Mouse (Mus musculus) cortical plate, adult 2 months (tissue): ENCODE results near the gene Rsf1.

Experiments used
- CTCF ChIP-seq: fragments of 200-500 bp; IDR thresholded peaks from 2 replicates; pipeline ENCODE4 v1.5.1; 2011; ENCODE audit warnings: mild to moderate bottlenecking, control low read depth, low read length; ENCODE audit not compliant: insufficient read depth; ENCODE audit errors: extremely low read depth
- POLR2A ChIP-seq: fragments of 200-500 bp; IDR thresholded peaks from 2 replicates; pipeline ENCODE4 v1.6.1; 2011; ENCODE audit warnings: mild to moderate bottlenecking, low read length, control low read depth; ENCODE audit not compliant: insufficient read depth; ENCODE audit errors: extremely low read depth

DNA sequence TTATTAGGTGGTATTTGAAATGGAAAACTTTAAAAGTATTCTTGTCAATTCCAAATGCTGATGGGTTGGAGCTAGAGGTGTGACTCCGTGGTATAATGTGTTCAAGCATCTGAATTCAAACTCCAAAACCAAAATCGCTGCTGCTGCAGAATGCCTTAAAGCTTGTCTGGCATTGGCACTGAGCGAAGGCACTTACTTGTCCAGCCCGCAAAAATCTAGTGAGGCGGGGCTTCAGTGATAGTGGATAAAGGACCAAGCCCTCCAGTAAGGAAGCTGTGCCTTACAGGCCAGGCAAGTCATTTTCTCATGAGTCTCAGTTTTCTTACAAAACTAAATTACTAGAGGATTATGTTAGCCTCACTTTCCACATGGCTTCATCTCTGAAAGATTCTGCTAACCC, 128.1 kb downstream of the Rsf1 start:
- TF ChIP-seq CTCF: no peak
- TF ChIP-seq POLR2A: no peak
